Mouse (Mus musculus) hindbrain, postnatal 0 days (tissue): ENCODE measurements around the gene Anks1. TPM values are rescaled to one million over a fixed set of nuclear protein-coding genes. Genes with fewer than 3 reads are reported as not detected.

Experiments used
- ATAC-seq: fragments of 200-750 bp; cut with Nextera tagmentation; 2 replicates; pipeline ENCODE4 v1.8.0; 2017; ENCODE audit warnings: mild to moderate bottlenecking, moderate TSS enrichment, moderate library complexity
- DNase-seq: peaks from one replicate; pipeline ENCODE4 v3.0.0-alpha.2; 2015; ENCODE audit warnings: low spot score
- H3K27ac ChIP-seq: fragments of 300-500 bp; sonication (generic); 2 replicates; pipeline ENCODE4 v1.5.1; 2014; ENCODE audit warnings: mild to moderate bottlenecking
- H3K27me3 ChIP-seq: fragments of 300-500 bp; sonication (generic); 2 replicates; pipeline ENCODE4 v1.6.1; 2014; ENCODE audit warnings: low read length, mixed read lengths; ENCODE audit not compliant: insufficient read depth
- H3K36me3 ChIP-seq: fragments of 300-500 bp; sonication (generic); 2 replicates; pipeline ENCODE4 v1.6.1; 2014; ENCODE audit warnings: low read length, mixed read lengths; ENCODE audit not compliant: insufficient read depth
- H3K4me1 ChIP-seq: fragments of 300-500 bp; sonication (generic); 2 replicates; pipeline ENCODE4 v1.6.1; 2014; ENCODE audit warnings: antibody characterized with exemption, low read length, mixed read lengths; ENCODE audit not compliant: insufficient read depth
- H3K4me2 ChIP-seq: fragments of 300-500 bp; sonication (generic); 2 replicates; pipeline ENCODE4 v1.6.1; 2014; ENCODE audit warnings: low read depth, mild to moderate bottlenecking, low read length, moderate library complexity, mixed read lengths
- H3K4me3 ChIP-seq: fragments of 300-500 bp; sonication (generic); 2 replicates; pipeline ENCODE4 v1.5.1; 2014; ENCODE audit warnings: low read length
- H3K9ac ChIP-seq: fragments of 300-500 bp; sonication (generic); replicated peaks from 2 replicates; pipeline ENCODE4 v1.6.1; 2014; ENCODE audit warnings: mild to moderate bottlenecking, low read length, moderate library complexity, mixed read lengths
- H3K9me3 ChIP-seq: fragments of 300-500 bp; sonication (generic); 2 replicates; pipeline ENCODE4 v1.6.1; 2016; ENCODE audit warnings: low read length, mixed read lengths
- CTCF ChIP-seq: IDR thresholded peaks from 2 replicates; pipeline ENCODE4 v1.5.1; 2016; ENCODE audit warnings: antibody characterized with exemption, control low read depth, low read depth
- whole genome bisulfite sequencing: fragments of 180-500 bp; shearing (Covaris S2); extraction: QIAGEN DNeasy Blood & Tissue Kit; methylation state at CpG from one replicate; pipeline ENCODE4 v1.1.7; 2014; 5-methylcytosine and 5-hydroxymethylcytosine counted together
- polyA plus RNA-seq: library from polyadenylated mRNA; unstranded; fragments of >200 nt; fragmentation: Nextera tagmentation; extraction: Ambion mirVana; gene quantifications from 2 replicates; pipeline ENCODE4 v1.2.1, GENCODE M21; 2015
- total RNA-seq: library from RNA; depleted of rRNA; stranded (reverse); fragments of >200 nt; gene quantifications from 2 replicates; pipeline ENCODE4 v1.2.3, GENCODE M21; 2014

Anks1 gene
- total and polyA plus RNA-seq, 2 experiments from 2014 or later: 35.8 to 102 TPM

DNA sequence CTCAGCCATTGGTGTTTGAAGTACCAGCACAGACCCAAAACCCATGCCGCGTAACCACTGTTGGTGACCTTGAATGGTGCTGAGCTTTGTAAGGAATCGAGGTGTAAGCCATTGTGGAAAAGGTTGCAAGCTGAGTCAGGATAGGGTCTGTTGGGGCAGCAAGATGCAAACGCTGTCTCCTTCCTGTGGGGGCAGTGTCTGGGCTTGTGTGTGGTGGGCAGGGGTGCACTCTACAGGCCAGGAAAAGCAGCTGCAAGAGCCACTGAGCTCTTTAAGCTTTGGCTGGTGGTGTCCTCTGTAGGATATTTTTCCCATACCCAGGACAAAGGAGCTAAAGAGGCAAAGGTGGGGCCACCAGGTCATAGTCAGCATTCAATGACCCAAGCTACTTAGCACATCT is 139.3 kb downstream of the Anks1 start:
- 47% methylated on average over 4 of the region's 4 CpGs for WGBS
- DNase-seq: peak; percentile 83
- Histone ChIP-seq H3K4me1 (no peaks in the 10 kb centered on the region), H3K9me3 (no peaks in the 10 kb centered on the region), H3K36me3 (peaks cover 18% of the 10 kb centered on the region), H3K9ac (no peak overlapping the region), H3K4me3 (no peak overlapping the region), H3K27me3 (no peaks in the 10 kb centered on the region), H3K4me2 (no peak overlapping the region), H3K27ac (no peak overlapping the region)
- TF ChIP-seq CTCF: peak; percentile 99
- ATAC-seq: peak; percentile 79

DNA sequence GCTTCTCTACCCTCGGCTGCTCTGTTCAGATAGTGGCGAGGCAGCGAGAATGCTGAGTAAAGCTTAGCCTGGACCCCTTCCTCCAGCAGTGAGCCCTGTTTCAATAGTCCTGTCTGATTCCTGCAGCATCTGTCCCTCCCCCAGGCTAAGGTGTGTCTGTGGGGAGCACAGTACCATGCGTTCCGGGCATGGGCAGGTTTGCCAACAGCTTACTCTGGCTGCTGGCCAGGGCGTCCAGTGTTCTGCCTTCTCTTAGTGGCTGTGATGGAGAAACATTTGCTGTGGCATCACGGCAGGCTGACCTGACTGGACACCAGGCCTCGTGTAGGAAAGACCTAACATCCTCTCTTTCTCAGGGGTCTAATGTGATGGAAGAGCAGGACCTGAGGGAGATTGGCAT is 141.1 kb downstream of the Anks1 start:
- no peak overlapping the region for H3K27ac ChIP-seq
- no peak overlapping the region for H3K4me3 ChIP-seq
- no peaks in the 10 kb centered on the region for H3K4me1 ChIP-seq
- no peak overlapping the region for H3K9ac ChIP-seq
- ATAC-seq (no peak), DNase-seq (no peak)
- WGBS: 64% methylated on average over 8 of the region's 8 CpGs
- H3K9me3 ChIP-seq: no peaks in the 10 kb centered on the region
- no peak for TF ChIP-seq CTCF
- H3K36me3 ChIP-seq: peaks cover 28% of the 10 kb centered on the region
- H3K27me3 ChIP-seq: no peaks in the 10 kb centered on the region
- H3K4me2 ChIP-seq: no peak overlapping the region

DNA sequence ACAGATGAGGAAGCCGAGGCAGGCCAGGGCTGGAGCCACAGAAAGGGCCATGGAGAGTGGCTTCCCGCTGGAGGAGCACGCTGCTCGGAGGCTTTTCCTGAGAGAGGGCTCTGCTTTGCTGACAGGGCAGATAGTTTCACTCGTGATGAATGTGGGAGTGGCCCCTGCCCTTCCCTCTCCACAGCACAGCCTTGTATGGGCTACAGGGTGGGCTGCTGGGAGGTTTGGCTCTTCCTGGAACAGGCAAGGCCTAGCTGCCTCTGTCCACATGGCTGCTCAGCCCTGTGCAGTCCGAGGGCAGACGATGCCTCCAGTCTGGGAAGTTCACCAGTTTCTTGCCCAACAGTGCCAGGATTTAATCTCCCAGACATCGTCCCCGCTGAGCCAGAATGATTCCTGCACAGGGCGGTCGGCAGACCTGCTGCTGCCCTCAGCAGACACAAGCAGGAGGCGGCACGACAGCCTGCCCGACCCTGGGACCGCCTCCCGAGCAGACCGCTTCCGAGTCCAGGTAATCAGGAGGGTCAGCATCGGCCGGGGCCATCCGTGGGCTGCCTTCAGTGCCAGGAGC is 143.3 kb downstream of the Anks1 start:
- no peaks in the 10 kb centered on the region for H3K4me1 ChIP-seq
- WGBS: 76% methylated on average over 21 of the region's 21 CpGs
- H3K36me3 ChIP-seq: peaks cover 28% of the 10 kb centered on the region
- H3K9ac ChIP-seq: no peak overlapping the region
- ATAC-seq (no peak), DNase-seq (no peak)
- no peak for TF ChIP-seq CTCF
- H3K9me3 ChIP-seq: no peaks in the 10 kb centered on the region
- no peak overlapping the region for H3K4me2 ChIP-seq
- H3K27ac ChIP-seq: no peak overlapping the region
- H3K27me3 ChIP-seq: no peaks in the 10 kb centered on the region
- no peak overlapping the region for H3K4me3 ChIP-seq

DNA sequence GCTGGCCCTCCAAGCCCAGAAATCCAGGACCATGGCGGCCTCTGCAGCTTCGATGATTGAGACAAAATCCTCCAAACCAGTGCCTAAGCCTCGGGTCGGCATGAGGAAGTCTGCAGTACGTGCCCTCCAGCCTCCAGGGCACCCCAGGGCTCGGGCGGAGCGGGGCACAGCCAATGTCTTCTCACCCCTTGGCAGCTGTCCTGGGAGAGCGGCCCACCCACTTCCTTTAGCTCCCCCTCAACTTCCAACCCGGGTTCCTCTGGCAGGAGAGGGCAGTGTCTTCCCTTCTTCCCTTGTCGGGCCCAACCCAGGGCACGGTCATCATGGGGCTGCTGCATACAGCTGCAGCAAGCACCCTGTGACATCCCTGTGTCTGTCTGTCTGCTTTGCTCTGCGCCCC is 149.2 kb downstream of the Anks1 start:
- Histone ChIP-seq H3K4me2 (no peak overlapping the region), H3K4me1 (no peaks in the 10 kb centered on the region), H3K9ac (no peak overlapping the region), H3K4me3 (no peak overlapping the region), H3K27me3 (no peaks in the 10 kb centered on the region), H3K27ac (no peak overlapping the region), H3K36me3 (peaks cover 23% of the 10 kb centered on the region), H3K9me3 (no peaks in the 10 kb centered on the region)
- WGBS: 90% methylated on average over 13 of the region's 13 CpGs
- DNase-seq (no peak), ATAC-seq (no peak)
- TF ChIP-seq CTCF: no peak

DNA sequence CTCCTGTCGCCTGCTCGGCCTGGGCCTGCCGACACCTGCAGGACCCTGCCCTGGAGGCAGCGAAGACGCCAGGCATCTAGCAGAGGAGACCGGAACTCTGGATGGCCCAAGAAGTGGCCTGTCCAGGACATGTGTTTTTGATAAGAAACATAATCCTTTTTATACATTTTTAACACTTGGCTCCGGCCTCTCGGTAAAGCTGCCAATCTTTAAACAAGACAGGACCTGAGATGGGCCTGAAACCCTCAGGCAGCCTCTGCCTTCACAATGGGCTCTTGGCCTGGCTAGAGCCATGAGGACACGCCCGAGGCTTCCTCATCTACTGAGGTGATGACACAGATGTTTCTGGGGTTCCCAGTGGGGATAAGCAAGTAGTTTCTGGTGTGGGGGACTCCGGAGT is 151.6 kb downstream of the Anks1 start:
- no peaks in the 10 kb centered on the region for H3K9me3 ChIP-seq
- DNase-seq (no peak), ATAC-seq (no peak)
- no peak overlapping the region for H3K27ac ChIP-seq
- H3K4me1 ChIP-seq: no peaks in the 10 kb centered on the region
- H3K4me3 ChIP-seq: no peak overlapping the region
- H3K9ac ChIP-seq: no peak overlapping the region
- H3K4me2 ChIP-seq: no peak overlapping the region
- H3K27me3 ChIP-seq: no peaks in the 10 kb centered on the region
- peaks cover 13% of the 10 kb centered on the region for H3K36me3 ChIP-seq
- TF ChIP-seq CTCF: no peak
- 89% methylated on average over 11 of the region's 11 CpGs for WGBS

DNA sequence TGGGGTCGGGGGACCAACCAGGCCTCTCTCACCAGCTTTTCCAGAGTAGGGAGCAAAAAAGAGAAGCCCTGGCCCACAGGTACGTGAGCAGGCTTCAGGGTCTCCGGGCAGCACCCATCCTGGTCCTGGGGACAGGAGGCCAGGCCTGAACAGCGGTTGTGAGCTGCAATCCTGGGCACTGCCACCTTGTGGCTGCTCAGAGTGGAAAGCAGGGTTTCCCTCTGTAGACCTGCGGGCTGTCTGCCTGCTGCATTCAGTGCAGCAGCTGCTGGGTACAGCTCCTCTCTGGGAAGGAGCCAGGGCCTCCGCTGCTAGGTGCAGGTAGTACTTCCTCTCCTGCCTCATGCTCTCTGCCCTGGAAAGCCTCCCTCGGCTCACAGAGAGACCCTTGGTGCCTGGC is 152.4 kb downstream of the Anks1 start:
- Histone ChIP-seq H3K4me2 (no peak overlapping the region), H3K36me3 (peaks cover 13% of the 10 kb centered on the region), H3K9ac (no peak overlapping the region), H3K27ac (no peak overlapping the region), H3K4me1 (no peaks in the 10 kb centered on the region), H3K27me3 (no peaks in the 10 kb centered on the region), H3K9me3 (no peaks in the 10 kb centered on the region), H3K4me3 (no peak overlapping the region)
- 36% methylated on average over 7 of the region's 7 CpGs for WGBS
- ATAC-seq: peak; percentile 82
- DNase-seq: peak; percentile 79
- TF ChIP-seq CTCF: peak; percentile 86

DNA sequence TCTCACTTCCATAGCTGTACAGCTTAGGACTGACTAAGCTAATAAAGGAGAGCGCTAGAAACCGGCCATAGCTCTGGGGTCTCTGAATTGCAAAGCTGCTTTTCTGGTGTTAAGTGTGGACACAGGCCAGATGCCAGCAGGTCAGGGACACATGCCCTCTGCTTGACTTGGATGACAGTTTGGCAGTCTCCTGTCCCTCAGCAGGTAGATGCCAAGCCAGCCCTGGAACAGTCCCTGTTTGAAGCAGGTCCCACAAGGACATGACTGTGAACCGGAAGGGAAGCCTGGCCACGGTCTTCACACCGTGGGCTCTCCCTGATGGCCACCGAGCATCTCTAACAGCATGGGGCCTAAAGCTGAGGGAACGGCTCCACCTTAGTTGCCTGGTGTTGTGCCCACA is 153.6 kb downstream of the Anks1 start:
- H3K9me3 ChIP-seq: no peaks in the 10 kb centered on the region
- ATAC-seq: no peak
- WGBS: 68% methylated on average over 7 of the region's 7 CpGs
- H3K4me3 ChIP-seq: no peak overlapping the region
- no peak overlapping the region for H3K27ac ChIP-seq
- no peak overlapping the region for H3K4me2 ChIP-seq
- H3K4me1 ChIP-seq: no peaks in the 10 kb centered on the region
- H3K9ac ChIP-seq: no peak overlapping the region
- peaks cover 13% of the 10 kb centered on the region for H3K36me3 ChIP-seq
- no peak for DNase-seq
- no peak for TF ChIP-seq CTCF
- no peaks in the 10 kb centered on the region for H3K27me3 ChIP-seq
